Comparison of ENCODE assay signal across 8 mouse cellular contexts in the genomic region with DNA sequence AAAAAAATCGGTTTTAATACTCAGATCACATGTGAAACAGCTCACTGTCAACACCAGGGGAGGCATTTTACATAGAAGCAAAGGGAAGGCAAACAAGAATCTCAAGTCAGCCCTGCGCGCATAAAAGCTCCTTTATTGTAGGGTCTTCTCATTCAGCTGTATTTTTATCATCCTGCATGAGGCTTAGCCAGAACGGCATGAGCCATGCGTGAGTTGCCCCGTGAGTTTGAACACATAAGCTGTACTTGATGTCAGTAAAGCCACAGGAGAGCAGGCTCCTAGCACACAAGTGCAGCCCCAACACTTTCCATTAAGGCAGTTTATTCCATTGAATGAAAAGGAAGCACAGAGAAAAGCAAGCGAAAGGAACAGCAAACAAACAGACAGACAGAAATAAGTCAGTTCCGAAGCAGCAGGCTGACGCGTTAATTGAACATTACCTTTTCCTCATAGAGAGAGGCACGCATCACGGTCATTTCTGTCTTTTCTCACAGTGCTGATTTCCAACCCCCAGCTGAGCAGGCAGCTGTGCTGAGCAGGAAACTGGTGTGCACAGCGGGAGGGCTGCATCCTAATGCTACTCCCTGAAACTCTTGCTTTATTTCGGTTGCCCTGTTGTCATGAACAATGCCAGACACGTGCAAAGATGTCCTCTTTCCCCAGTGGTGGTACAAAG.
DNase-seq lines count a peak whose midpoint lies in the region; ATAC-seq lines count a peak whose summit lies in the region.

No protein-coding gene starts in this region.

- 3% methylated on average over 15 of the region's 15 CpGs for WGBS in forebrain, embryonic 12.5 days
- 3% methylated on average over 15 of the region's 15 CpGs for WGBS in neural tube, embryonic 15.5 days

- ATAC-seq in forebrain, embryonic 12.5 days (ENCODE audit: low FRiP score) = peak; percentile 84
- peak; percentile 80 for ATAC-seq in neural tube, embryonic 15.5 days (ENCODE audit: low FRiP score)

- H3K27me3 ChIP-seq in forebrain, embryonic 12.5 days = no peaks in the 10 kb centered on the region
- no peaks in the 10 kb centered on the region for H3K27me3 ChIP-seq in neural tube, embryonic 15.5 days (replicated peaks)

- H3K4me1 ChIP-seq in forebrain, embryonic 12.5 days = peaks cover 9% of the 10 kb centered on the region
- H3K4me1 ChIP-seq in neural tube, embryonic 15.5 days = peaks cover 14% of the 10 kb centered on the region

- H3K4me3 ChIP-seq in forebrain, embryonic 12.5 days (replicated peaks) = peak overlapping the region; percentile 25
- peak overlapping the region; percentile 37 for H3K4me3 ChIP-seq in neural tube, embryonic 15.5 days (replicated peaks)

- intact Hi-C loops in heart, postnatal 25 days (cut with DNase I) = no loop called here

- H3K9ac ChIP-seq in forebrain, embryonic 12.5 days = peak overlapping the region; percentile 29; the same call in 1 of the 2 replicates
- peak overlapping the region; percentile 18 for H3K9ac ChIP-seq in neural tube, embryonic 15.5 days (replicated peaks)

- H3K36me3 ChIP-seq in forebrain, embryonic 12.5 days (replicated peaks) = no peaks in the 10 kb centered on the region
- H3K36me3 ChIP-seq in neural tube, embryonic 15.5 days = no peaks in the 10 kb centered on the region

- H3K9me3 ChIP-seq in forebrain, embryonic 12.5 days = no peaks in the 10 kb centered on the region
- H3K9me3 ChIP-seq in neural tube, embryonic 15.5 days (replicated peaks) = no peaks in the 10 kb centered on the region

- peak overlapping the region; percentile 50 for H3K4me2 ChIP-seq in forebrain, embryonic 12.5 days
- H3K4me2 ChIP-seq in neural tube, embryonic 15.5 days = peak overlapping the region; percentile 56

- peak overlapping the region; percentile 81 for H3K27ac ChIP-seq in forebrain, embryonic 12.5 days
- peak overlapping the region; percentile 79 for H3K27ac ChIP-seq in neural tube, embryonic 15.5 days (replicated peaks)

- peak; percentile 19 to 48 for DNase-seq in left cerebral cortex, adult 18-20 months (ENCODE audit: low spot score in 2 of 2)
- DNase-seq in left cerebral cortex, adult 11 months (ENCODE audit: low spot score) = no peak
- DNase-seq in layer of hippocampus, postnatal 25 days (ENCODE audit: extremely low spot score in 1 of 2, low spot score in 1 of 2) = peak; percentile 33 to 43
- no peak for DNase-seq in MN1 (ENCODE audit: low spot score)
- no peak for DNase-seq in gastrocnemius, adult 18-20 months (ENCODE audit: low spot score)
- DNase-seq in heart, postnatal 25 days (ENCODE audit: low spot score) = no peak

Comparison
In these comparisons a context has a peak if more than half of its experiments do, and no peak if none do; other contexts are left out.
1. DNase-seq: peak in left cerebral cortex, adult 18-20 months (2 of 2) and layer of hippocampus, postnatal 25 days (2 of 2); none in left cerebral cortex, adult 11 months (single experiment), MN1 (single experiment), gastrocnemius, adult 18-20 months (single experiment) and heart, postnatal 25 days (single experiment).